Comparison of ENCODE assay signal across 10 mouse cellular contexts in the genomic region with DNA sequence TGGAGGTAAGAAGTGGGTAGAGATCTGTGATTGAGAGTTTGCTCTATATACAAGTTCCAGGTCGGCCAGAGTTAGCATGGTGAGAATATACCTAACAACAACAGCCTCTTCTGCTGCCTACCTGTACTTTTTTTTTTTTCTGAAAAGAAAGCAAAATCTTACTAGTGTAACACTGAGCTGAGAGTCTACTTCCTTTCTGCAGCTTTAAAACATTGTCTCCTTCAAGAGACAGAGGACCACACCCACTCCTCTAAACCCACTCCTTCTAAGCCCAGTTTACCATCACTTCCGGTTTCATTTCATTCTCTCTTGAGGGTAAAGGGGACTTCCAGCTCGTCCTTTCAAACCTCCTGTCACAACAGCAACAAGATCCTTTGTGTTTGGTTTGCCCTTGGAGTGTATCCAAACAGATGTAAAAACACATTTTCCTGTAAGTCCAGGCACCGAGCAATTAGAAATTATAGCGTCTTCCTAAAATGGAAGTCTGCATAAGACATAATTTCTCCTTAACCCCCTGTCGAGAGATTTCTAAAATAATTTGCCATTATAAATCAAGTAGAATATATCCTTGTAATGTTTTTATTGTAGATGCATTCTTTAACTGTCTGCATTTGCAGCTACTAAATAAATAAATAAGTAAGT. TPM values are rescaled to one million over a fixed set of nuclear protein-coding genes. Genes with fewer than 3 reads are reported as not detected.
A peak's percentile ranks its signal among the peaks of the same experiment; 100 is the strongest.
DNase-seq lines count a peak whose midpoint lies in the region; ATAC-seq and TF ChIP-seq lines count a peak whose summit lies in the region.
"Had no signal": no experiment of that assay in that cellular context is flagged by ENCODE, and none has a peak within 500 bp of the region (broad histone marks: within the 10 kb centered on the region; RNA-seq: fewer than 3 reads in every experiment).

No protein-coding gene starts in this region.

- 0 out of 2 replicates have a peak overlapping the region, but pooled peaks have one; percentile 0 for H3K4me2 ChIP-seq in liver, embryonic 16.5 days (ENCODE audit: low read depth, low read length)
- H3K4me2 ChIP-seq: heart, embryonic 13.5 days had no signal

- H3K4me3 ChIP-seq in spleen, adult 2 months (ENCODE audit: extremely low read depth, insufficient read depth, insufficient read length): peak overlapping the region; percentile 17; the same call in 1 of the 2 replicates
- H3K4me3 ChIP-seq in liver, embryonic 16.5 days (ENCODE audit: low read depth, low read length): peak overlapping the region; percentile 1; the same call in 1 of the 2 replicates
- no peak overlapping the region for H3K4me3 ChIP-seq in forebrain, embryonic 10.5 days
- H3K4me3 ChIP-seq: heart, embryonic 13.5 days had no signal

- TF ChIP-seq POLR2A in spleen, adult 2 months (IDR thresholded peaks at IDR 0.05; ENCODE audit: low read depth, low read length): peak; percentile 2; the same call in 1 of the 2 replicates

- no peak overlapping the region for H3K9ac ChIP-seq in liver, embryonic 16.5 days (ENCODE audit: low read depth, low read length)
- H3K9ac ChIP-seq: heart, embryonic 13.5 days had no signal

- DNase-seq in spleen, adult 2 months (ENCODE audit: low read depth in 1 of 2, low spot score in 2 of 2): peak; percentile 45 to 80
- DNase-seq in spleen, adult 12 weeks (ENCODE audit: low spot score): no peak
- peak; percentile 50 for DNase-seq in thymus, postnatal 14 days
- DNase-seq in forebrain, embryonic 10.5 days (ENCODE audit: extremely low spot score, low spot score): no peak
- DNase-seq in frontal cortex, postnatal 36 days (ENCODE audit: low spot score in 2 of 2): no peak
- no peak for DNase-seq in right cerebral cortex, adult 18-20 months
- DNase-seq: adrenal gland, postnatal 25 days had no signal

- 7% methylated on average over 6 of the region's 6 CpGs for WGBS in spleen, adult 2 months
- 34% methylated on average over 6 of the region's 6 CpGs for WGBS in liver, embryonic 16.5 days (ENCODE audit: insufficient replicate concordance)
- WGBS in forebrain, embryonic 10.5 days: 79% methylated on average over 6 of the region's 6 CpGs

- no peak for TF ChIP-seq CTCF in spleen, adult 2 months (IDR thresholded peaks at IDR 0.05; ENCODE audit: extremely low read depth, insufficient read depth, insufficient read length, insufficient replicate concordance)

- H3K27me3 ChIP-seq in spleen, adult 2 months (ENCODE audit: control insufficient read depth, insufficient read depth, low read length): no peaks in the 10 kb centered on the region
- no peaks in the 10 kb centered on the region for H3K27me3 ChIP-seq in liver, embryonic 16.5 days (ENCODE audit: control insufficient read depth, insufficient read depth, low read depth, low read length)
- no peaks in the 10 kb centered on the region for H3K27me3 ChIP-seq in forebrain, embryonic 10.5 days (ENCODE audit: poor library complexity, severe bottlenecking)

- peaks cover 11% of the 10 kb centered on the region; the same call in 1 of the 2 replicates for H3K4me1 ChIP-seq in spleen, adult 2 months (ENCODE audit: control insufficient read depth, insufficient read depth, insufficient read length)
- peaks cover 5% of the 10 kb centered on the region for H3K4me1 ChIP-seq in liver, embryonic 16.5 days (ENCODE audit: control insufficient read depth, low read depth, low read length)
- peaks cover 21% of the 10 kb centered on the region for H3K4me1 ChIP-seq in forebrain, embryonic 10.5 days

- peaks cover 8% of the 10 kb centered on the region for H3K36me3 ChIP-seq in spleen, adult 2 months (ENCODE audit: control insufficient read depth, insufficient read depth, low read length)
- H3K36me3 ChIP-seq in liver, embryonic 16.5 days (ENCODE audit: control insufficient read depth, insufficient read depth): peaks cover 7% of the 10 kb centered on the region
- peaks cover 15% of the 10 kb centered on the region for H3K36me3 ChIP-seq in forebrain, embryonic 10.5 days (replicated peaks)

- no peaks in the 10 kb centered on the region for H3K9me3 ChIP-seq in liver, embryonic 16.5 days (replicated peaks; ENCODE audit: control insufficient read depth, low read length)
- no peaks in the 10 kb centered on the region for H3K9me3 ChIP-seq in forebrain, embryonic 10.5 days
- H3K9me3 ChIP-seq: heart, embryonic 13.5 days had no signal

- ATAC-seq in activated CD4-positive, CD25-positive, alpha-beta regulatory T cell, adult 4 months: peak; percentile 86
- ATAC-seq in liver, embryonic 16.5 days (ENCODE audit: low read depth): no peak

- peak overlapping the region; percentile 83 for H3K27ac ChIP-seq in spleen, adult 2 months (ENCODE audit: insufficient read depth, low read length)
- no peak overlapping the region for H3K27ac ChIP-seq in liver, embryonic 16.5 days (ENCODE audit: low read length)
- H3K27ac ChIP-seq in forebrain, embryonic 10.5 days: no peak overlapping the region
- H3K27ac ChIP-seq: heart, embryonic 13.5 days had no signal

RNA-seq across cellular contexts. Expression of a gene that starts 1.5 kb away (rescaled TPM):
- polyA plus RNA-seq in spleen, adult 2 months (2012; rRNA removed): 6.2 and 6.4 TPM in 2 replicates
- 10 to 100 TPM; 78.5 to 88.7 TPM for polyA plus RNA-seq in activated CD4-positive, CD25-positive, alpha-beta regulatory T cell, adult 4 months (2017; shearing (Covaris generic))
- 32.5 and 32.8 TPM in 2 replicates for polyA plus RNA-seq in liver, embryonic 16.5 days (2015; fragmentation: Nextera tagmentation; extraction: Ambion mirVana)
- polyA plus RNA-seq in forebrain, embryonic 10.5 days (2016; fragmentation: Nextera tagmentation; extraction: Ambion mirVana): 88.3 and 88.5 TPM in 2 replicates

RNA-seq across cellular contexts. Expression of a gene that starts 45.5 kb away (rescaled TPM):
- 29.4 and 48.9 TPM in 2 replicates for polyA plus RNA-seq in spleen, adult 2 months (2012; rRNA removed)
- polyA plus RNA-seq in activated CD4-positive, CD25-positive, alpha-beta regulatory T cell, adult 4 months (2017; shearing (Covaris generic)): 10 to 100 TPM; 17.8 to 19.7 TPM
- polyA plus RNA-seq in liver, embryonic 16.5 days (2015; fragmentation: Nextera tagmentation; extraction: Ambion mirVana): 6.5 and 6.6 TPM in 2 replicates
- 92.5 and 95.1 TPM in 2 replicates for polyA plus RNA-seq in forebrain, embryonic 10.5 days (2016; fragmentation: Nextera tagmentation; extraction: Ambion mirVana)

Comparison
In these comparisons a context has a peak if more than half of its experiments do, and no peak if none do; other contexts are left out.
1. DNase-seq: peak in spleen, adult 2 months (2 of 2) and thymus, postnatal 14 days (single experiment); none in spleen, adult 12 weeks (single experiment), forebrain, embryonic 10.5 days (single experiment), frontal cortex, postnatal 36 days (0 of 2) and right cerebral cortex, adult 18-20 months (single experiment).